Mouse (Mus musculus) stomach, postnatal 0 days (tissue): ENCODE results near the gene Smc3.

Experiments used
- CTCF ChIP-seq: IDR thresholded peaks from 2 replicates; pipeline ENCODE4 v1.5.1; 2016; ENCODE audit warnings: antibody characterized with exemption, low read depth, mild to moderate bottlenecking, moderate library complexity
- EP300 ChIP-seq: optimal IDR thresholded peaks from 2 replicates; pipeline ENCODE3; 2016; ENCODE audit warnings: antibody characterized with exemption

DNA sequence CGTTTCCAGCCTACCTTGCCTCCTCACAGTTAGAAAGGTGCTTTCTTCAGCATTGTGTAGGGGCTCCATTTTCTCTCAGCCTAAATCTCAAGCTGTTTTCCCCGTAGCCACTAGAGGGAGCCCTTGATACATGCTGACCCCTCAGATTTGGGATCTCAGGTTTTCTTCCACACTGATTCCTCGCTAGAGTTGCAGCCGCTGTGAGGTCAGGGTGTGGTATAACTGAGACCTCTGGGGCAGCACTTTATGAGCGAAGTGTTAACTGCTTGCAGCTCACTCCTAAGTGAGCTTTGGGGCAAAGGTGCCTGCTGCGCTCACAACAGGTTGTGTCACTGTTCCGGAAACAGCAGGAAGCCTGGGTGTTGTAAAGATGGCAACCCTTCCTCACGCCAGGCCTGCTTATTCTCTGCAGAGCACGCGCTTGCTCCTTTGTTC is 48.6 kb downstream of the Smc3 start:
- TF ChIP-seq CTCF (peak; percentile 99), EP300 (no peak)
